Mouse (Mus musculus) lung, embryonic 14.5 days (tissue): ENCODE data around the gene Echdc3. TPM values are rescaled to one million over a fixed set of nuclear protein-coding genes. Genes with fewer than 3 reads are reported as not detected.

Experiments used
- ATAC-seq: fragments of 200-750 bp; cut with Nextera tagmentation; 2 replicates; pipeline ENCODE4 v1.8.0; 2017; ENCODE audit warnings: mild to moderate bottlenecking, moderate TSS enrichment, moderate library complexity; ENCODE audit not compliant: insufficient read depth
- DNase-seq: peaks from one replicate; pipeline ENCODE4 v3.0.0-alpha.2; 2015
- H3K27ac ChIP-seq: fragments of 300-500 bp; sonication (generic); 2 replicates; pipeline ENCODE4 v1.5.1; 2014; ENCODE audit warnings: low read depth, mild to moderate bottlenecking, moderate library complexity
- H3K27me3 ChIP-seq: fragments of 300-500 bp; sonication (generic); 2 replicates; pipeline ENCODE4 v1.6.1; 2014; ENCODE audit warnings: low read length, control low read depth; ENCODE audit not compliant: insufficient read depth
- H3K36me3 ChIP-seq: fragments of 300-500 bp; sonication (generic); 2 replicates; pipeline ENCODE4 v1.6.1; 2014; ENCODE audit warnings: control low read depth; ENCODE audit not compliant: insufficient read depth
- H3K4me1 ChIP-seq: fragments of 300-500 bp; sonication (generic); 2 replicates; pipeline ENCODE4 v1.6.1; 2014; ENCODE audit warnings: antibody characterized with exemption, control low read depth; ENCODE audit not compliant: insufficient read depth
- H3K4me2 ChIP-seq: fragments of 300-500 bp; sonication (generic); 2 replicates; pipeline ENCODE4 v1.6.1; 2014; ENCODE audit warnings: mild to moderate bottlenecking
- H3K4me3 ChIP-seq: fragments of 300-500 bp; sonication (generic); 2 replicates; pipeline ENCODE4 v1.5.1; 2014; ENCODE audit warnings: low read depth, low read length
- H3K9ac ChIP-seq: fragments of 300-500 bp; sonication (generic); 2 replicates; pipeline ENCODE4 v1.6.1; 2014
- H3K9me3 ChIP-seq: fragments of 300-500 bp; sonication (generic); 2 replicates; pipeline ENCODE4 v1.6.1; 2016; ENCODE audit warnings: low read depth, low read length, control low read depth
- CTCF ChIP-seq: IDR thresholded peaks from 2 replicates; pipeline ENCODE4 v1.5.1; 2016; ENCODE audit warnings: antibody characterized with exemption, low read depth
- WGBS: fragments of 180-500 bp; shearing (Covaris S2); extraction: QIAGEN DNeasy Blood & Tissue Kit; methylation state at CpG from one replicate; pipeline ENCODE4 v1.1.7; 2014; 5-methylcytosine and 5-hydroxymethylcytosine counted together
- polyA plus RNA-seq: library from polyadenylated mRNA; unstranded; fragments of >200 nt; fragmentation: Nextera tagmentation; extraction: Ambion mirVana; gene quantifications from 2 replicates; pipeline ENCODE4 v1.2.1, GENCODE M21; 2014

Echdc3 gene
- polyA plus RNA-seq, 1 experiment from 2014 or later = 6.1 TPM

DNA sequence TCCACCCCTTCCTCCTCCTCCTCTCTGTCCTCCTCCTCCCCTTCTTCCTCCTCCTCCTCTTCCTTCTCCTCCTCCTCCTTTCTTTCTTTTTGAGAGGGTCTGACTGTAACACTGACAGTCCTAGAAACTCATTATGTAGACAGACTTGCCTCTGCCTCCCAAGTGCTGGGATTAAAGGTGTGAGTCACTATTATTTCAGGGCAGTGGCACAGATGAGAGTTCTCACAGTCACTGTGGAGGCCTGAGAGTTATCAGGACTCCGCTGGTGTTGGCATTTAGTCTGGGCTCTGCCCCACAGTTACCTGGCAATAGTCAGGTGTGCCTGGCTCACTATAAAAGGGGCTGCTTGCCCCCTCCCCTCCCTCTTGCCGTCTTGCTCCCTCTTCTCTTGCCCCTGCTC, 25.8 kb upstream of the Echdc3 start:
- no peaks in the 10 kb centered on the region for H3K9me3 ChIP-seq
- TF ChIP-seq CTCF = no peak
- H3K4me2 ChIP-seq = no peak overlapping the region
- H3K27me3 ChIP-seq = no peaks in the 10 kb centered on the region
- H3K27ac ChIP-seq = peak overlapping the region; percentile 13; the same call in 1 of the 2 replicates
- peaks cover 8% of the 10 kb centered on the region; the same call in 1 of the 2 replicates for H3K4me1 ChIP-seq
- H3K36me3 ChIP-seq = no peaks in the 10 kb centered on the region
- 58% methylated on average over 2 of the region's 2 CpGs for WGBS
- H3K9ac ChIP-seq = no peak overlapping the region
- ATAC-seq (peak; percentile 26; the same call in 1 of the 2 replicates), DNase-seq (no peak)
- H3K4me3 ChIP-seq = no peak overlapping the region

GRCm38 (mm10) chr2:6238244-6238643, 25.4 kb upstream of the Echdc3 start:
- WGBS = 39% methylated on average over 4 of the region's 4 CpGs
- H3K27ac ChIP-seq = peak overlapping the region; percentile 24; the same call in 1 of the 2 replicates
- no peak for TF ChIP-seq CTCF
- H3K4me3 ChIP-seq = no peak overlapping the region
- H3K9ac ChIP-seq = no peak overlapping the region
- H3K9me3 ChIP-seq = no peaks in the 10 kb centered on the region
- ATAC-seq = peak; percentile 54; the same call in 1 of the 2 replicates
- peak; percentile 43 for DNase-seq
- H3K27me3 ChIP-seq = no peaks in the 10 kb centered on the region
- H3K4me2 ChIP-seq = no peak overlapping the region
- H3K36me3 ChIP-seq = no peaks in the 10 kb centered on the region
- peaks cover 8% of the 10 kb centered on the region; the same call in 1 of the 2 replicates for H3K4me1 ChIP-seq

DNA sequence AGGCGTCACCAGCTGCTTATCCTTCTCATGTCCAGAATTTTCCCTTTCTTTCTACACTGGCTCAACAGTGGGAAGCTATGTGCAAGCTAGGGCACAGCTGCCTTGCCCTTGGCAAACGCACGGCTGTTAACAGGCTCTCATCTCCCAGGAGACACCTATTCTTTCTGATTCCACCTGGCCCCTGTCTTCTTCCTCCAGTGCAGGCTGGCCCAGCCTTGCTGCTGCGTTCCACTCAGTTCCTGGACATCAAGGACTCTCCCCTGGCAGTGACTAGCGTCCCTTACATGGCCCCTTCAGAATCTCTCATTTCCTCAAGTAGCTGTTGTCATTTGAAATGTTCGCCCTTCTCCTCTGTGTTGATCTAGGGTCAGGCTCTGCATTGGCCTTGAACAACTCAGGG, 20.5 kb upstream of the Echdc3 start:
- no peak overlapping the region for H3K27ac ChIP-seq

DNA sequence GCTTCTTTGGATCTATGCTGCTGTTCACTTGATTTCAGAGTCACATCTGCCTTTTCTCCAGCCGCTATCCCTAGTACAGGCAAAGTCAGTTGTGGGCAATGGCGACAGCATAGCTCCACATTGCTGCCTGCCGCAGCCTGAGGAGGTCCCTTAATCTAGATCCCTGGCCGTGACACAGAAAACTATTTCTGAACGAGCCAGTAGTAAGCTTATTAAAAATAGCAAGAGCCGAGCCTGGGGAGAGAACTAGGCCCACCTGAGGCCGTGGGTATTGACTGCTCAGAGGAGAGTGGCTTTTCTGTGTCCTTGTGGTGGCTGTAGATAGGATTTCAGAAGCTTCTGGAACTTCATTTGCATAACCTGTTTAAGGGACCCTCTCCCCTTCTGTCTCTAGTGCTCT, 19.9 kb upstream of the Echdc3 start:
- WGBS = 70% methylated on average over 7 of the region's 7 CpGs
- H3K4me3 ChIP-seq = no peak overlapping the region
- H3K4me2 ChIP-seq = no peak overlapping the region
- no peaks in the 10 kb centered on the region for H3K9me3 ChIP-seq
- no peaks in the 10 kb centered on the region for H3K27me3 ChIP-seq
- H3K36me3 ChIP-seq = no peaks in the 10 kb centered on the region
- TF ChIP-seq CTCF = no peak
- H3K9ac ChIP-seq = no peak overlapping the region
- no peak overlapping the region for H3K27ac ChIP-seq
- H3K4me1 ChIP-seq = peaks cover 3% of the 10 kb centered on the region; the same call in 1 of the 2 replicates
- no peak for ATAC-seq
- no peak for DNase-seq

More for the DNA sequence above, 20.5 kb upstream of the Echdc3 start:
- peaks cover 6% of the 10 kb centered on the region; the same call in 1 of the 2 replicates for H3K4me1 ChIP-seq
- no peak overlapping the region for H3K4me3 ChIP-seq
- no peak for ATAC-seq
- no peaks in the 10 kb centered on the region for H3K36me3 ChIP-seq
- WGBS = 46% methylated on average over 6 of the region's 6 CpGs
- no peaks in the 10 kb centered on the region for H3K27me3 ChIP-seq
- H3K9ac ChIP-seq = no peak overlapping the region
- no peak for TF ChIP-seq CTCF
- no peaks in the 10 kb centered on the region for H3K9me3 ChIP-seq
- no peak for DNase-seq
- H3K4me2 ChIP-seq = no peak overlapping the region

GRCm38 (mm10) chr2:6230865-6231264, 18.0 kb upstream of the Echdc3 start:
- Histone ChIP-seq H3K27ac (no peak overlapping the region), H3K4me3 (no peak overlapping the region), H3K36me3 (no peaks in the 10 kb centered on the region), H3K9me3 (no peaks in the 10 kb centered on the region), H3K27me3 (no peaks in the 10 kb centered on the region), H3K4me2 (no peak overlapping the region), H3K4me1 (peaks cover 3% of the 10 kb centered on the region; the same call in 1 of the 2 replicates), H3K9ac (no peak overlapping the region)
- 72% methylated on average over 6 of the region's 6 CpGs for WGBS
- ATAC-seq (no peak), DNase-seq (no peak)
- no peak for TF ChIP-seq CTCF

- Histone ChIP-seq H3K4me1 (peaks cover 3% of the 10 kb centered on the region; the same call in 1 of the 2 replicates), H3K27ac (no peak overlapping the region), H3K27me3 (no peaks in the 10 kb centered on the region), H3K9ac (no peak overlapping the region), H3K4me3 (no peak overlapping the region), H3K4me2 (no peak overlapping the region), H3K9me3 (no peaks in the 10 kb centered on the region), H3K36me3 (no peaks in the 10 kb centered on the region)
- DNase-seq (no peak), ATAC-seq (no peak)
- TF ChIP-seq CTCF = no peak
- WGBS = 63% methylated on average over 5 of the region's 5 CpGs
These were observed 16.9 kb upstream of the Echdc3 start for GRCm38 (mm10) chr2:6229597-6230290.

- WGBS = 83% methylated on average over 7 of the region's 7 CpGs
- H3K9me3 ChIP-seq = no peaks in the 10 kb centered on the region
- ATAC-seq = no peak
These were observed 14.2 kb upstream of the Echdc3 start for GRCm38 (mm10) chr2:6227059-6227445.

More at GRCm38 (mm10) chr2:6227059-6227445, 14.2 kb upstream of the Echdc3 start:
- no peak for TF ChIP-seq CTCF
- no peaks in the 10 kb centered on the region for H3K27me3 ChIP-seq
- H3K27ac ChIP-seq = no peak overlapping the region
- DNase-seq = no peak
- peaks cover 3% of the 10 kb centered on the region; the same call in 1 of the 2 replicates for H3K4me1 ChIP-seq
- H3K4me2 ChIP-seq = no peak overlapping the region
- no peaks in the 10 kb centered on the region for H3K36me3 ChIP-seq
- H3K9ac ChIP-seq = no peak overlapping the region
- H3K4me3 ChIP-seq = no peak overlapping the region
